Mouse (Mus musculus): ENCODE measurements at regions not wholly inside any gene's neighbourhood (a gene's known extent, or its start where the extent isn't known, plus 50 kb on each side); places are given as distances from the start of the nearest gene placed in this dataset.
A peak's percentile ranks its signal among the peaks of the same experiment; 100 is the strongest.

DNA sequence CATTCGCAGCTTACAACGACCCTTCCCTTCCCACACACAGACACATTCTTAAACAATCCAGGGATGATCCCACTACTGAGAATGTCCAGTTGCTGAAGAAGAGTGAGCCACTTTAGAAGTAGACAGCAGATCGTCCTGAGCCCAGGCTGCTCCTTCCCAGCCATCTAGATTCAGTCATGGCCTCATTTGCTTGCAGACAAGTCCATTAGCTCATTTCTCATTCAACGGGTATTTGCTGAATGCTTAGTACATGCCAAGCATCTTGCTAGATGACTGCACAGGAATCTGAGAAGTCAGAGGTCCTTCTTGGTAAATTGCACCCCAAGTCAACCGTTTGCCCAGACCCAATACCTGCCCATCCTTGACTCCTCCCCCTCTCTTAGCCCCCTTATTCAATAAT, 57.8 kb downstream of the Ier5 start:
- no peak for DNase-seq (ENCODE audit: low spot score)

DNA sequence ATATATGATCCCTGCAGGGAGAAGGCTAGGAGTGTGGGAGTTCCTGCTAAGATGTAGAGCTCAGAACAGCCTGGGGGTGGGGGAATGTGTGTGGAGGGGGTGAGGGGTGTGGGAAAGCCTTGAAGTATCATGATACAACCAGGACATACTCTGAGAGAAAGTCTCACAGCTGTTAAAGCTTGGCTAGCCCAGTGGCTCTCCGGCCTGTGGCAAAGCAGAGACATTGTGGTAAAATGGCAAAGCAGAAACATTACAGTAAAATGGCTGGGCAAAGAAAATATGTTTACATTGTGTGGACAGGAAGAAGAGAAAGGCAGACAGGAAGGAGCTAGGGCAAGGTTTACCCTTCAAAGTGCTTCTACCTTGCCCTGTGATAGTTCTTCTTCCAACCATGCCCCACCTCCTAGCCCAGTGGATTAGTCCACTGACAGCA, 58.5 kb downstream of the Ier5 start:
- DNase-seq (ENCODE audit: low spot score): no peak

DNA sequence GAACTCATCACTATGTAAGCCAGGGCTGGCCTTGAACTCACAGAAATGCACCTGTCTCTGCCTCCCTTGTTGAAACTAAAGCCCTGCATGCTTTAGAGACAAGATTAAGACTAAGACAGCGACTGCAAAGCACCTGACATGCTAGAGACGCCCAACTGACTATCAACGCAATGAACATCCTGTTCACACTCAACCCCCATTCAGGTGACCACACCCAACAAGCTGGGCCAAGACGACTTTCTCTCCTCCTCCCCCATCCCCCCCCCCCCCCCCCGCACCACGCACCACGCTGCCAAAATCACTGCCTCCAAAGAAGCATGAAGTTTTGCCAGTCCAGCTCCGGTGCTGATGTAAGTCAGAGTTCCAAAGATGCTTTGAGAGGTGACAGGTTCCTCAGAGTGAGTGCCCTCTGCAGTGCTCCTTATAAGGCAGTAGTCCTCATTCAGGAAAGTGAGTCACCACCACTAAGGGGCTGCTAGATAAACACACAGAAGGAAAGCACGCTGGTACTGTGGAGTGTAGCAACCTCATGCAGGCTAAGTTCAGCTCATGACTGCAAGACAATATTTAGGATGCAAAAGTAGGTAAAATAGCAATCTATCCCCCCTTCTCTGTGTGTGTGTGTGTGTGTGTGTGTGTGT, 59.2 kb downstream of the Ier5 start:
- no peak for DNase-seq (ENCODE audit: low spot score)

- DNase-seq (ENCODE audit: low spot score): no peak
Observed at GRCm38 (mm10) chr1:155038631-155039625, 60.5 kb downstream of the Ier5 start.

DNA sequence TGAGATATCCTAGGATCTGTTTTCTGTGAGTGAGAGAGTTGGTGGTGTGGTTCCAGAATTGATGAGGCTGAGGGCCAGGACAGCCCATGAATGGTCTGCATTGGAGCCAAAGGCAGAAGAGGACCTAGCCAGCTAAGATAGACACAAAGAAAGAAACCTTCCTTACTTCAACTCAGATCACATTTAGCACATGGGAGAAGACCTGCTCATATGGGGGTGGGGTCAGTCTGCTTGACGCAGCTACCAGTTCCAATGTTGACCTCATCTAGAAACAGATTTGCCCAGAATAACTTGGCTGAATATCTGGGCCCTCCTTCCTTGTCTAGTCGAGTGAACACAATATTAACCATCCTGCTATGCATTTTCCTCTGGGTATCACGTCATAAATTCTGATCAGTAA, 62.0 kb downstream of the Ier5 start:
- no peak for DNase-seq (ENCODE audit: low spot score)

DNA sequence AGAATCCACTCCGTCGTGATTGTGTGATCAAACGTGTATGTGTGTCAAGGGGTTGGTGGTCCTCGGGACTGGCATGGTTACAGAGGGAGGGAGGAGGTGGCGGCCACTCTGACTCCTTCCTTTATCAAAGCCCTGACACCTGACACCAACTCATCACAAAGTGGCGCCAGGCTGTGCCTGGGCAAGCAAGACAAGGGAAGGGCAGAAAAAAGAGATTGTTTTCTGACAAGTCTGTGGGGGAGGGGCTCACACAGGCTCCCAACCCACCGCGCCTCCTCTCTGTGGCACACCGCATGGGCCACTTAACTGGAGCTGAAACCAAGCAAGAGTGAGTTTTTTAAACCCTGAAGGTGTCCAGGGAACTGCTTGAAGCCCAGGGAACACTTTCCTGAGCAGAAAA, 68.5 kb downstream of the Ier5 start:
- peak; percentile 35 for DNase-seq (ENCODE audit: low spot score)

DNA sequence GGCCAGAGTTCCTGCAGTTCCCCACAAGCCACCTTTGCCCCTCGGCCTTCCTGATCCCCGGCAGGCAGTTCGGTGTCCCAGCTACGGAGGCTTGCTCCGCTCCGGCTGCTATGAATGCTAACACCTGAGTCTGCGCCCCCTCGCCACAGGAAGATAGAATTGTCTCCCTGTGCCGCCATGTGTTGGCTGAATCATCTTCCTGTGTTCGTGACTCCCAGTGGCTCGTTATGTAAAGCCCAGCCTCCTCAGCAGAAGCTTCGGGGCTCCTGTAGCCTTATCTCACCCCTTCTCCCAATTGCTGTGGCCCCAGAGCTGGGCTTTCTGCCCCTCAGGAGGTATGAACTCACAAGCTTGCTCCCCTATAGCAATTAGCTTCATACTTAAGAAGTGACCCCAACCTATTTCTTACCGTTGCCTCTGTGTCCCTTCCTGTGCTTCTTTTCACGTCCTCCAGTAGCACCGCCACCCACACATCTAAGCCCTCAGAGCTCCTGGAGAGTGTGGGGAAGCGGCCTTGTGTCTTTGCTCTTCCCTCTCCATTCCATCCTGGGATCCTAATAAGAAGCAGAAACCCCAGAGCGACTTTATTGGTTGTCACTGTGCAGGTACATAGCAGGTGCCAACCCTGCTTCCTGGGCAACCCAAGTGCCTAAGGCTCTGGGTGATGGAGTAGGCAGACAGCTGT, 70.1 kb downstream of the Ier5 start:
- DNase-seq (ENCODE audit: low spot score): no peak

DNA sequence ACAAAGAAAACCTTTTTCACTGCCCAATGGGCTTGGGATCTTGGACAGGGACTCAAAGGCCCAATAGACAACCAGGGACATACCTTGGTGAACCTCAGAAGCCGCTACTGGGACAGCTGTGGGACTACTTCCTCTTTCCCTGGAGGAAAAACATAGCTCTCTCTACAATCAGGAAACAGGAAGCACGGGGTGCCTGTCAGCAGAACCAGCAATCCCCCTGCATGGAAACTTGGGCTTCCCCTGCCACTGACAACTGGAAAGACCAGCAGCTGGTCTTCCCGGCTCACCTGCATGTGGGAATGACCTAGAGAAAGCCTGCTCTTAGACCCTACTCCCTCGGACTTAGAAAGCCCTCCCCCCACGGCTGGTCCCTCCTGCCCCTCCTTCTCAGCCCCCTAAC, 70.7 kb downstream of the Ier5 start:
- DNase-seq (ENCODE audit: low spot score): no peak

GRCm38 (mm10) chr1:155028147-155028546, 71.3 kb downstream of the Ier5 start:
- no peak for DNase-seq (ENCODE audit: low spot score)

- no peak for DNase-seq (ENCODE audit: low spot score)
Observed at GRCm38 (mm10) chr1:155027583-155027982, 71.9 kb downstream of the Ier5 start.

DNA sequence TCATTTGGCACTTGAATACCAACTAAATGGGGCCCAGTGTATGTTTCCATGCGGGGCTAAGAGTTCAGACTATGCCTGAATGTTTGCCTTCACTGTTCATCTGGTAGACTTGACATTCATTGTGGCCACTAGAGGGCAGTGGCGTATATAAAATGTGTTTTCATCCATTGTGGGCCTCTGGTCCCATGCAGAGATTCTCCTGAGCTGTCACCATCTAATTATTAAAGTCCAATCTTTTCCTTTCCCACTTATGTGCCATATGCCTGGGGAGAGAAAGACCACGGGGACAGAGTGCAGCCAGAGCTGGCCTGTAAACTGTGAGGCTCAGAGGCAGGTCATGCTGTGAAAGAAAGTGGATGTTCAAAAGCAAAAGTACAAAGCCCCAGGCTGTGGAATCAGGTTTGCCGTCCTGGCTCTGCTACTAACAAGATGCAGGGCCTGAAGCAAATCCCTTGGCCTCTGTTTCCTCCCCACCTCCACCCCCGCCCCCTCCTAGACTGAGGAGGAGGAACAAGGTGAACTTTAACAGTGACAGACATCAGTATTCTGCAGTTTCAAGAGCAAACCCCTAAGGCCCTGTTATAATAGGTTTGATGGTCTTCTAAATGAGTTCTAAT, 73.5 kb downstream of the Ier5 start:
- DNase-seq (ENCODE audit: low spot score): peak; percentile 75

DNA sequence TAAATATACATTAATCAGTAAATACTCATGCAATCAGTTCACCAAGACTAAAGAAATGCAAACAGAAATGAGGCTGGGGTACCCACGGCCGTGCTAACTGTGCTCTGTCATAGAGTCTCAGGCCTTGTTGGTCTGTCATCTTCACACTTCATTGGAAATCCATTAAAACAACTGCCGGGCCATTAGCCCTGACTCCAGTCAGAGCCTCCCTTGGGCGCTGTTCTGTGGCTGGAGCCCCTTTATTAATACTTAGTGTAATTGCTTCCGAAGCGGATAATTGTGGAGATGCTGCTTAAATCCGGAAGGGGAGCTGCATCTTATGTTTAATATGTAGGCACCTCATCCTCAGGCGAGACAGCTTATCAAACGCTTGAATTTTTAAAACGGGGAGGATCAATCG, 76.1 kb downstream of the Ier5 start:
- DNase-seq (ENCODE audit: low spot score): no peak

- DNase-seq (ENCODE audit: low spot score): no peak
Observed at GRCm38 (mm10) chr1:155015669-155016068, 83.8 kb downstream of the Ier5 start.

GRCm38 (mm10) chr1:155014944-155015343, 84.5 kb downstream of the Ier5 start:
- DNase-seq (ENCODE audit: low spot score): no peak

DNA sequence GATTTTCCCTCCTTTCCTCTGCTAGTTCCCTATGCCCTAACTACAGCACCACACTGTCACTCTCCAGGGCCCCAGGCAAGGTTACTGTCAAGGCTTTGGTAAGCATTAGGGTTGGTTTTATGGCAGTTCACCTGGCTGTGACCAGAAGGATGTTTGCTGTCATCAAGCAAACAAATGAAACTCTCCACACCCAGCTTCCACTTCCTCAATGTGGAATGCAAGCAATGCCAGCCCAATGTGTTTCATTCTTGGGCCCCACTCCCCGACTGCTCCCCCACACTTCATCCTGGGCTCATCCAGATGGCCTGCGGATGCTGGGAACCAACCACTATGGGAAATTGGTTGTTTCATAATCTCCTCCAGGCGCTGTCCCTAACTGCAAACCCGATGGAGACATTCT, 85.7 kb downstream of the Ier5 start:
- no peak for DNase-seq (ENCODE audit: low spot score)

DNA sequence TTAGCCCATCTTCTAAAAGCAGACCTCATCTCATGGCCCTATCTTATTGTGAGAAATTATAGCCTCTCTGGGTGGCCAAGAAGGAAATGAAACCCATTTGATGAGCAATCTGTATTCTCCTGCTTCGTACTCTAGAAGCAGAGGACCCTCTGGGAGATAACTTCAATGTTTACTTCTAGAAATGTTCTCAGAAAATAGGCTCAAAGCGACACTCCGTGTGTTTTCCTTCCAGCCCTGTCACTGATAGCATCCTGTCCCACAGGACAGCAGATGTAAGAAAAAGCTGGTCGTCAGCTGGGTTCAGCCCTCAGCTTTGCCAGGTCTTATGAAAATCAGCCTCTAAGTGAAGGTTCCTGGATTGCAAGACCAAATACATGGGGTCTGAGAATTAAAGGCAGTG, 86.1 kb downstream of the Ier5 start:
- DNase-seq (ENCODE audit: low spot score): no peak

- DNase-seq (ENCODE audit: low spot score): peak; percentile 83
Observed at GRCm38 (mm10) chr1:155006539-155007486, 92.6 kb downstream of the Ier5 start.

GRCm38 (mm10) chr1:155006099-155006498, 93.3 kb downstream of the Ier5 start:
- DNase-seq (ENCODE audit: low spot score): no peak

DNA sequence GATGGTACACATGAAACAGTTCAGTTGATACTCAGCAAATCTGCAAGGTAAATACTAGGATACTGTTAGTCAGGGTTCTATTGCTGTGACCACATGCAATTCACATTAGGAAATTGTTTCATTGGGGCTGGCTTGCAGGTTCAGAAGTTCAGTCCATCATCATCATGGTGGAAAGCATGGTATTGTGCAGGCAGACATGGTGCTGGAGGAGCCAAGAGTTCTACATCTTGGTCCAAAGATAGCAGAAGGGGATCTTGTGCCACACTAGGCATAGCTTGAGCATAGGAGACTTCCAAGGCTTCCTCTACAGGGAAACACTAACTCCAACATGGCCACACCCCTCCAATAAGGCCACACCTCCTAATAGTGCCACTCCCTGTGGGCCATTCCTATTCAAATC, 99.1 kb downstream of the Ier5 start:
- DNase-seq (ENCODE audit: low spot score): no peak

DNA sequence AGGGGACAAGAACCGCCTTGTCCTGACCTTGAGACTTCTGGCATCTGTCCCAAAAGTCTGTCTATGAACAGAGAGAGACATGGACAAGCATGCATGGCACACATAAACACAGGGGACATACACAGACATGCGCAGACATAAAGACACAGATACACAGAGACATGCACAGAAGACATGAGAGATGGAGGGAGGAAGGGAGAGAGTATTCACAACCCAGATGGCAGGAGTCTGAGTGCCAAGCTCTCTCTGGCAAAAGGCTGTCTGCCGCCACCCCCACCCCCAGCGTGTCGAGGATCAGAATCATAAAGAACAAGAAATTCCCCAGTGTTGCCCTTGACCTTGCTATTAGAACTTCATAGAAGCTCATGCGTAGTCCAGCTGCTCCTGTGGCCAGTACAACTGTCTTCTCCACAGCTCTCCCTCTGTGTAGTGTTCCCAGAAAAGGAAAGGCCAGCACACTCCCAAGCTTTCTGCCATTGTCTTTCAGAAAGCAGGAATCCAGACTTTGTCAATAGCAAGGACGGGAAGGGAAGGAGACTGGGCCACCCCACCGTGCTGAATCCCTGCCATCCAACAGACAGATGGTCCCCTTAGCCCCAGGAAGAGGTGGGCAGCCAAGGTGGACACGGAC, 99.8 kb downstream of the Ier5 start:
- no peak for DNase-seq (ENCODE audit: low spot score)
